Mouse (Mus musculus) neural tube, embryonic 11.5 days (tissue): ENCODE measurements around the gene Hc. TPM values are rescaled to one million over a fixed set of nuclear protein-coding genes. Genes with fewer than 3 reads are reported as not detected.

Experiments used
- ATAC-seq: fragments of 200-750 bp; cut with Nextera tagmentation; 2 replicates; pipeline ENCODE4 v1.8.0; 2017; ENCODE audit warnings: moderate number of reproducible peaks, mild to moderate bottlenecking, moderate TSS enrichment, moderate library complexity; ENCODE audit not compliant: insufficient read depth, low FRiP score, low TSS enrichment
- DNase-seq: peaks from one replicate; pipeline ENCODE4 v3.0.0-alpha.2; 2015; ENCODE audit warnings: low spot score
- H3K27ac ChIP-seq: fragments of 300-500 bp; sonication (generic); 2 replicates; pipeline ENCODE4 v1.5.1; 2014; ENCODE audit warnings: low read depth, mild to moderate bottlenecking, low read length
- H3K27me3 ChIP-seq: fragments of 300-500 bp; sonication (generic); 2 replicates; pipeline ENCODE4 v1.6.1; 2014; ENCODE audit warnings: mild to moderate bottlenecking, low read length, mixed read lengths; ENCODE audit not compliant: control insufficient read depth, insufficient read depth
- H3K36me3 ChIP-seq: fragments of 300-500 bp; sonication (generic); 2 replicates; pipeline ENCODE4 v1.6.1; 2014; ENCODE audit warnings: mild to moderate bottlenecking, low read length, moderate library complexity, mixed read lengths; ENCODE audit not compliant: control insufficient read depth, insufficient read depth
- H3K4me1 ChIP-seq: fragments of 300-500 bp; sonication (generic); 2 replicates; pipeline ENCODE4 v1.6.1; 2014; ENCODE audit warnings: low read length, mixed read lengths; ENCODE audit not compliant: control insufficient read depth, insufficient read depth
- H3K4me2 ChIP-seq: fragments of 300-500 bp; sonication (generic); 2 replicates; pipeline ENCODE4 v1.6.1; 2014; ENCODE audit warnings: low read depth, mild to moderate bottlenecking, moderate library complexity
- H3K4me3 ChIP-seq: fragments of 300-500 bp; sonication (generic); 2 replicates; pipeline ENCODE4 v1.5.1; 2014; ENCODE audit warnings: low read depth, low read length
- H3K9ac ChIP-seq: fragments of 300-500 bp; sonication (generic); 2 replicates; pipeline ENCODE4 v1.6.1; 2014; ENCODE audit warnings: mild to moderate bottlenecking, low read length
- H3K9me3 ChIP-seq: fragments of 300-500 bp; sonication (generic); 2 replicates; pipeline ENCODE4 v1.6.1; 2016; ENCODE audit warnings: low read length; ENCODE audit not compliant: control insufficient read depth
- WGBS: fragments of 180-500 bp; shearing (Covaris S2); extraction: QIAGEN DNeasy Blood & Tissue Kit; methylation state at CpG from one replicate; pipeline ENCODE4 v1.1.7; 2014; 5-methylcytosine and 5-hydroxymethylcytosine counted together
- polyA plus RNA-seq: library from polyadenylated mRNA; unstranded; fragments of >200 nt; fragmentation: Nextera tagmentation; extraction: Ambion mirVana; gene quantifications from 2 replicates; pipeline ENCODE4 v1.2.1, GENCODE M21; 2014

Hc gene
- polyA plus RNA-seq, 1 experiment from 2014 or later, result not detected

DNA sequence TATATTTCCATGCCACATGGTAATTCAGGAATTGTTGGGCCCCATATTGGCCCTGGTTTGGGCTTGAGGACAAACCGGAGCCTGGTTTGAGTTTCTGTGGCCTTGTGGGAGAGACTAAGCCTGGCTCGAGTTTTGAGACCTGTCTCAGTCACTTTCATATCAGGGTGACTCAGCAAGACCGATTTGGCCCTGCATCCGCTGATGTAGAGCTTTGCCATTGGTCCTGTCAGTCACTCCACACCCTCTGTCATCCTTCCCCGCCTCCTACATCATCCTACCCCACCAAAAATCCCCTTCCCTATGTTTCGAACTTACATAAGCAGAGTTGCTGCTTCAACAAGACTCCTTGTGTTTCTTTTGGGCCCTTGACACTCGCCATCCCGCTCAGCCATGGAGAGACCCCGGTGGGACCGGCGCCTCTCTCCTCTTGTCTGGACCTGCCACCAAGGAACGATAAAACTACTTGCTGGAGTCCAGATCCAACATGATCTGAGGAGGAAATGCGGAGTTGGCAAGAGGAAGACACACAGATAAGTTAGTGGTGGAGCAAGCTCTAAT is 5.4 kb upstream of the Hc start:
- no peak overlapping the region for H3K27ac ChIP-seq
- H3K9me3 ChIP-seq, result no peaks in the 10 kb centered on the region
- ATAC-seq (no peak), DNase-seq (no peak)
- no peak overlapping the region for H3K4me2 ChIP-seq
- H3K36me3 ChIP-seq, result no peaks in the 10 kb centered on the region
- no peak overlapping the region for H3K9ac ChIP-seq
- H3K4me3 ChIP-seq, result no peak overlapping the region
- no peaks in the 10 kb centered on the region for H3K27me3 ChIP-seq
- WGBS, result 90% methylated on average over 13 of the region's 13 CpGs
- no peaks in the 10 kb centered on the region for H3K4me1 ChIP-seq

DNA sequence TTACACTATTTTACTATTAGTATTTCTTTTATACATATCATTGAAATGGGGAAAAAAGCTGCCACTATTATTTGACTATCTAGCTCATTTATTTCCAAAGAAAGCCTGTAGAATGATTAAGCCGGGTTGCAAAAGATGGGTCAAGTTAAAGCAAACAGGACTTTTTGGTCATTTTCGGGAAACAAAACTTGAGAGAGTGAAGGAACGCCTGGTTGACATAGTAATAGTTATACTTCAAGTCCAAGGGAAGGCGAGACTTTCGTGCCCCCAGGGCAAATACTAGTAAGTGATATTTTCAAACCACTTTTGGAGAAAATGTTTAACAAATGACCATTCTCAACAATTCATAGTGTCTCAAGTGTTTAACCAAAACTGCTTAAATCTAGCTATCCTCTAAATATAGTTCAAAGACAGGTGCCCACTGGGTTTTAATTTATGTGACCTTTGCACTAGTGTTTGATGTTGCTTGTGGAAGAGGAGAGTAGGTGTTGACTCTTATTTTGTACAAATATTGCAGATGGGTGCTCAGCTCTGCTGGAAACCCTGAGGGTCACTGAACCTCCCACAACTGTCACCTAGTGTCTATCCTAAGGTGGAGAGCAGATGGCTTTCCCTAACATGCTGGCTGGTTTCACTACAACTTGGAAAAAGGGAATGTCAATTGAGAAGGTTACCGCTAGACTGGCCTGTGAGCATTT is 2.2 kb upstream of the Hc start:
- ATAC-seq, result no peak
- H3K9ac ChIP-seq, result no peak overlapping the region
- no peaks in the 10 kb centered on the region for H3K36me3 ChIP-seq
- DNase-seq, result no peak
- no peak overlapping the region for H3K4me3 ChIP-seq
- H3K4me1 ChIP-seq, result no peaks in the 10 kb centered on the region
- no peak overlapping the region for H3K4me2 ChIP-seq
- WGBS, result 89% methylated on average over 6 of the region's 6 CpGs
- H3K27me3 ChIP-seq, result no peaks in the 10 kb centered on the region
- no peaks in the 10 kb centered on the region for H3K9me3 ChIP-seq
- no peak overlapping the region for H3K27ac ChIP-seq

DNA sequence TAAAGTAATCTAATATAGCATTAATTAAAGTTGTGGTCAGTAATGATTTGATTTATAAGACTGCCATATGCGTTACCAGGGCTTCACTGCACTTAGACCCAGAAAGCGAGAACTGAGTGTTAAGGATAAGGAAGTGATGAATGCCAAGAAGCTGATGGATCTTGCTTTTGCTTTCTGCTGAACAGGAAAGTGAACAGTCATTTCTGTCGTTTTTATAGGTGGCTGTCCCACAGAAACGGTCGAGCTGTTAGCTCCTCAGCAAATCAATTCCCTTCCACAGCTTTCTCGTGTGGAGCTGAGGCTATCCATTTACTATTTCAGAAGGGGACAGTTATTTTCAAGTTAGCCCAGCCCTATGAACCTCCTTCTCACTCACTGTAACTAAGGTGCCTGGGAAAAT is 341 bp downstream of the Hc start:
- DNase-seq, result no peak
- Histone ChIP-seq H3K4me1 (no peaks in the 10 kb centered on the region), H3K36me3 (no peaks in the 10 kb centered on the region), H3K27ac (no peak overlapping the region), H3K9me3 (no peaks in the 10 kb centered on the region), H3K4me3 (no peak overlapping the region), H3K4me2 (no peak overlapping the region), H3K27me3 (no peaks in the 10 kb centered on the region), H3K9ac (no peak overlapping the region)
- ATAC-seq, result no peak
- WGBS, result 74% methylated on average over 6 of the region's 6 CpGs

DNA sequence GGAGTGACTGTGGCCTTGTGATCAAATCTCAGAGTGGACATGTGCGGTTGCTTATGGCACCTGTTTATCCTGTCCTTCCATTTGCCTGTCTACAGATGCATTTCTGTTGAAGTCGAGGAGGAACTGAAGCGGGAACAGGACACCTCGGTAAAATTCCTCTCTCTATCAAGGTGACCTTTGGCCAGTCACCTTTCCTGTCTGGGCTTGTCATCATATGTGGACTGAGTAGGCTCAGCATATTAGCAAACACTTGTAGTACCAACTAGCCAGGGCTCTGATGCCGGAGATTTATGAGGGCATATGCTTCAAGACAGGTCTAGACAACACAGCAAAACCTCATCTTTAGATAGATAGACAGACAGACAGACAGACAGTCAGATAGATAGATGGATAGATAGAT is 982 bp downstream of the Hc start:
- H3K4me1 ChIP-seq, result no peaks in the 10 kb centered on the region
- H3K27me3 ChIP-seq, result no peaks in the 10 kb centered on the region
- H3K4me2 ChIP-seq, result no peak overlapping the region
- no peak overlapping the region for H3K4me3 ChIP-seq
- DNase-seq (no peak), ATAC-seq (no peak)
- no peak overlapping the region for H3K27ac ChIP-seq
- WGBS, result 86% methylated on average over 5 of the region's 5 CpGs
- H3K36me3 ChIP-seq, result no peaks in the 10 kb centered on the region
- H3K9me3 ChIP-seq, result no peaks in the 10 kb centered on the region
- no peak overlapping the region for H3K9ac ChIP-seq

DNA sequence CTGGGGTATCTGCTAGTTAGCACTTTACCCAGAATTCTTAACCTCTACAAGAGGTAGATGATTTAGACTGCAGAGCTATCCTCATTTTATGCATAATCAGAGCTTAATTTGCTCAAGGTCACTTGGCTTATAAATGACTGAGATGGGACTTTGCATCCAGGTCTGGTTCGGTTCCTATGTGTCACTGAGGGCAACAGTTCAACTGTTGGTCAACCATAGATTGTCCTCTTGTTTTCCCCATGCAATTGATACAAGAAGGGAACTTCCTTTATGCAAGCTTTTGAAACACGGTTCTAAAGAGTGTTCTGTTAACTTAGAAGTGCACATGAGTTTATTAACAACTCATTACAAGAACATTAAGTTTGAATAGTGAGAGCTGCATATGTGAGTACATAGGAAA is 2.9 kb downstream of the Hc start:
- WGBS, result 81% methylated on average over 2 of the region's 2 CpGs
- no peak for ATAC-seq
- no peak overlapping the region for H3K9ac ChIP-seq

DNA sequence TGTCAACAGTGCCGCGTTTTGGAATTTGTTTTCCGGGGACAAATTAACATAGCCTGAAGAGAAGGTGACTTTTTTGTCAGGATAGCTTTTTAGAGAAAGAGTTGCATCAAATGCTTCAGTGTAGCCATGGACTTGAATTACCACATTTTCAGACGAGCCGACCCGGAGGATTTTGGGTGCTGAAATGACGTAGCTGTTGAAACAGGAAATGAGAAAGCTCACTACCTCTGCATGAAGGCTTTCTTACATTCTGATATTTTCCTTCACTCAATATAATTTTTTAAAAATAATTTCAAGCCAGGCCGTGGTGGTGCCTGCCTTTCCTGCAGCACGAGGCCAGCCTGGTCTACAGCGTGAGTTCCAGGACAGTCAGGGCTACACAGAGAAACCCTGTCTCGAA is 4.0 kb downstream of the Hc start:
- Histone ChIP-seq H3K4me3 (no peak overlapping the region), H3K4me1 (no peaks in the 10 kb centered on the region), H3K9me3 (no peaks in the 10 kb centered on the region), H3K27me3 (no peaks in the 10 kb centered on the region), H3K4me2 (no peak overlapping the region), H3K36me3 (no peaks in the 10 kb centered on the region), H3K9ac (no peak overlapping the region), H3K27ac (no peak overlapping the region)
- 88% methylated on average over 11 of the region's 11 CpGs for WGBS
- DNase-seq, result no peak
- ATAC-seq, result no peak

More for the DNA sequence above, 2.9 kb downstream of the Hc start:
- H3K4me2 ChIP-seq, result no peak overlapping the region
- H3K27me3 ChIP-seq, result no peaks in the 10 kb centered on the region
- no peaks in the 10 kb centered on the region for H3K4me1 ChIP-seq
- no peak overlapping the region for H3K27ac ChIP-seq
- no peak overlapping the region for H3K4me3 ChIP-seq
- no peaks in the 10 kb centered on the region for H3K9me3 ChIP-seq
- no peak for DNase-seq
- no peaks in the 10 kb centered on the region for H3K36me3 ChIP-seq

DNA sequence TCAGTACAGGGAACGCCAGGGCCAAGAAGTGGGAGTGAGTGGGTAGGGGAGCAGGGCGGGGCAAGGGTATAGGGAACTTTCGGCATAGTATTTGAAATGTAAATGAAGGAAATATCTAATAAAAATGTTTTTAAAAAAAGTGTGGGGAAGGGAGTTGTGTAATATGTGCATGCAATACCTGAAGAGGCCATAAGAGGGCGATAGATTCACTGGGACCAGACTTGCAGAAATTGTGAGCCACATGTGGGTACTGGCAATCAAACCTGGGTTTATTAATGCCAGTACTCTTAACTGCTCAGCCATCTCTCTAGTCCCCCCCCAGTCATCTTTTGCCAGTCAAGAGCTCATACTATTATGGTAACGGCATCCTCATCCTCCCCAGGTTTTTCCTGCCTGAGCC is 12.4 kb downstream of the Hc start:
- H3K27ac ChIP-seq, result no peak overlapping the region
- H3K4me2 ChIP-seq, result no peak overlapping the region
- no peak overlapping the region for H3K9ac ChIP-seq

DNA sequence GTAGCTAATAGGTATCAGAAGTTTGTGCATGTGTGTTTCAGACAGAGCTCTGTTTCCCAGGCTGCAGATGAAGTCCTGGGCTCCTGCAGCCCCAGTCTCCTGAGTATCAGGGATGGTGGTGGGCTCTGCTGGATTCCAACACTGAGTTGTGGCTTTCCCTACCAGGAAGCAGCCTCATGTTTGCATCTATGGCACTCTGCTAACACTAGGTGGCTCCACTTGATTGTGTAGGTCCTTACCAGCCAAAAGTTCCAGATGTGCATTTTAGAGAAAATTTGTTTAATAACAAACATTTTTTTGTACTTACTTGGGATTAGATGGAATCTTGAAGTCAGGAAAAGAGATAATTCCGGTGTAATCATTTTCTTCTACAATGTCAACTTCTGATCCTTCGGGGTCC is 16.3 kb downstream of the Hc start:
- H3K9ac ChIP-seq, result no peak overlapping the region
- H3K27me3 ChIP-seq, result no peaks in the 10 kb centered on the region
- H3K4me3 ChIP-seq, result no peak overlapping the region
- no peaks in the 10 kb centered on the region for H3K4me1 ChIP-seq
- H3K4me2 ChIP-seq, result no peak overlapping the region
- no peak overlapping the region for H3K27ac ChIP-seq
- H3K36me3 ChIP-seq, result no peaks in the 10 kb centered on the region
- ATAC-seq, result no peak
- H3K9me3 ChIP-seq, result no peaks in the 10 kb centered on the region
- 64% methylated on average over 2 of the region's 2 CpGs for WGBS
- no peak for DNase-seq

More for the DNA sequence above, 12.4 kb downstream of the Hc start:
- Histone ChIP-seq H3K36me3 (no peaks in the 10 kb centered on the region), H3K27me3 (no peaks in the 10 kb centered on the region), H3K4me3 (no peak overlapping the region), H3K4me1 (no peaks in the 10 kb centered on the region), H3K9me3 (no peaks in the 10 kb centered on the region)
- ATAC-seq, result no peak
- DNase-seq, result no peak
- WGBS, result 33% methylated on average over 5 of the region's 5 CpGs

DNA sequence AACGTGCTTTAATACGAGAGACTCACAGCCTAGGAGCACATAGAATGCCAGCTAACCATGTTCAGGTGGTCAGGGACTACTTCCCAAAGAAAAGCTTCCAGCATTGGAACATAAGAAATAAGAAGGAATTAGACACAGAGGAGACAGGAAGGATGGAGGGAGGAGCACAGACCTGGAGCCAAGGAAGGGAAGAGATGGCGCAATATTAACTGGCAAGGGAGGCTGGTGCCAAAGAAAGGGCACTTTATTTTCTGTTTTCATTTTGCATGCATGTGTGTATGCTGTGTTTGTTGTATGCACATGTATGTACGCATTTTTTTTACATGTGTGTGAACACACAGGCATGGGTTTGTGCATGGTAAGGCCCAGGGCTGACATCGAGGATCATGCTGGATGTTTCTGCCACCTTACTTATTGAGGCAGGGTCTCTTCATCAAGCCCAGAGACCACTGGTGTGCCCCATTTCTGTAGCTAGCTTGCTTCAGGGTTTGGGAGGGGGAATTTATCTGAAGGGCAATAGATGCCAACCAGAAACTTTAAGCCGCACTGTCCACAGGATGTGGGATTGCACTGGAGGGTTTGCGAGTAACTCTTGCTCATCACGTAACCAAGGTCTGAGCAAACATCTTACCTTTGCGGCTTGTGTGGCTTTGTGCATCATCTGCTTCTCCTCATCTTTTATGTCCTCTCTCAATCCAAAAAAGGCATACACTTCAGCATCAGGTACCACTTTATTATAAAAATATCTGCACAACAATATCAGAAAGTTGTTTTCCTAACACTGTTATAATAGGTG is 22.5 kb downstream of the Hc start:
- H3K4me3 ChIP-seq, result no peak overlapping the region
- ATAC-seq (no peak), DNase-seq (no peak)
- no peaks in the 10 kb centered on the region for H3K27me3 ChIP-seq
- no peaks in the 10 kb centered on the region for H3K4me1 ChIP-seq
- no peak overlapping the region for H3K9ac ChIP-seq
- WGBS, result 92% methylated on average over 9 of the region's 9 CpGs
- H3K36me3 ChIP-seq, result no peaks in the 10 kb centered on the region
- no peak overlapping the region for H3K27ac ChIP-seq
- H3K9me3 ChIP-seq, result no peaks in the 10 kb centered on the region
- H3K4me2 ChIP-seq, result no peak overlapping the region
